Mouse (Mus musculus) neural tube, embryonic 11.5 days (tissue): ENCODE results near the gene Gse1. TPM values are rescaled to one million over a fixed set of nuclear protein-coding genes. Genes with fewer than 3 reads are reported as not detected.

Experiments
- ATAC-seq: fragments of 200-750 bp; cut with Nextera tagmentation; 2 replicates; pipeline ENCODE4 v1.8.0; 2017; ENCODE audit warnings: moderate number of reproducible peaks, mild to moderate bottlenecking, moderate TSS enrichment, moderate library complexity; ENCODE audit not compliant: insufficient read depth, low FRiP score, low TSS enrichment
- DNase-seq: peaks from one replicate; pipeline ENCODE4 v3.0.0-alpha.2; 2015; ENCODE audit warnings: low spot score
- H3K27ac ChIP-seq: fragments of 300-500 bp; sonication (generic); 2 replicates; pipeline ENCODE4 v1.5.1; 2014; ENCODE audit warnings: low read depth, mild to moderate bottlenecking, low read length
- H3K27me3 ChIP-seq: fragments of 300-500 bp; sonication (generic); 2 replicates; pipeline ENCODE4 v1.6.1; 2014; ENCODE audit warnings: mild to moderate bottlenecking, low read length, mixed read lengths; ENCODE audit not compliant: control insufficient read depth, insufficient read depth
- H3K36me3 ChIP-seq: fragments of 300-500 bp; sonication (generic); 2 replicates; pipeline ENCODE4 v1.6.1; 2014; ENCODE audit warnings: mild to moderate bottlenecking, low read length, moderate library complexity, mixed read lengths; ENCODE audit not compliant: control insufficient read depth, insufficient read depth
- H3K4me1 ChIP-seq: fragments of 300-500 bp; sonication (generic); 2 replicates; pipeline ENCODE4 v1.6.1; 2014; ENCODE audit warnings: low read length, mixed read lengths; ENCODE audit not compliant: control insufficient read depth, insufficient read depth
- H3K4me2 ChIP-seq: fragments of 300-500 bp; sonication (generic); 2 replicates; pipeline ENCODE4 v1.6.1; 2014; ENCODE audit warnings: low read depth, mild to moderate bottlenecking, moderate library complexity
- H3K4me3 ChIP-seq: fragments of 300-500 bp; sonication (generic); 2 replicates; pipeline ENCODE4 v1.5.1; 2014; ENCODE audit warnings: low read depth, low read length
- H3K9ac ChIP-seq: fragments of 300-500 bp; sonication (generic); 2 replicates; pipeline ENCODE4 v1.6.1; 2014; ENCODE audit warnings: mild to moderate bottlenecking, low read length
- H3K9me3 ChIP-seq: fragments of 300-500 bp; sonication (generic); 2 replicates; pipeline ENCODE4 v1.6.1; 2016; ENCODE audit warnings: low read length; ENCODE audit not compliant: control insufficient read depth
- WGBS: fragments of 180-500 bp; shearing (Covaris S2); extraction: QIAGEN DNeasy Blood & Tissue Kit; methylation state at CpG from one replicate; pipeline ENCODE4 v1.1.7; 2014; 5-methylcytosine and 5-hydroxymethylcytosine counted together
- polyA plus RNA-seq: library from polyadenylated mRNA; unstranded; fragments of >200 nt; fragmentation: Nextera tagmentation; extraction: Ambion mirVana; gene quantifications from 2 replicates; pipeline ENCODE4 v1.2.1, GENCODE M21; 2014

Gene Gse1
- polyA plus RNA-seq, 1 experiment from 2014 or later, result 33.5 TPM

GRCm38 (mm10) chr8:120416522-120417394 lies 188.5 kb downstream of the Gse1 start:
- H3K27me3 ChIP-seq, result no peaks in the 10 kb centered on the region
- 4% methylated on average over 33 of the region's 33 CpGs for whole genome bisulfite sequencing

GRCm38 (mm10) chr8:120418188-120418587 lies 189.9 kb downstream of the Gse1 start:
- no peak for ATAC-seq
- Histone ChIP-seq H3K4me1 (peaks cover 83% of the 10 kb centered on the region), H3K36me3 (no peaks in the 10 kb centered on the region), H3K4me3 (no peak overlapping the region), H3K27me3 (no peaks in the 10 kb centered on the region), H3K9ac (peak overlapping the region; percentile 16; the same call in 1 of the 2 replicates), H3K4me2 (no peak overlapping the region), H3K27ac (peak overlapping the region; percentile 94), H3K9me3 (no peaks in the 10 kb centered on the region)
- no peak for DNase-seq
- WGBS, result 72% methylated on average over 5 of the region's 5 CpGs

More at GRCm38 (mm10) chr8:120416522-120417394, 188.5 kb downstream of the Gse1 start:
- DNase-seq, result peak; percentile 84
- Histone ChIP-seq H3K9me3 (no peaks in the 10 kb centered on the region), H3K36me3 (no peaks in the 10 kb centered on the region), H3K9ac (peak overlapping the region; percentile 37; the same call in 1 of the 2 replicates), H3K4me2 (peak overlapping the region; percentile 21), H3K4me3 (no peak overlapping the region), H3K4me1 (peaks cover 83% of the 10 kb centered on the region), H3K27ac (peak overlapping the region; percentile 94)
- peak; percentile 78 for ATAC-seq

GRCm38 (mm10) chr8:120419675-120420074 lies 191.4 kb downstream of the Gse1 start:
- H3K4me2 ChIP-seq, result no peak overlapping the region
- no peaks in the 10 kb centered on the region for H3K27me3 ChIP-seq
- WGBS, result 75% methylated on average over 9 of the region's 9 CpGs
- H3K4me3 ChIP-seq, result no peak overlapping the region
- no peaks in the 10 kb centered on the region for H3K36me3 ChIP-seq
- peaks cover 84% of the 10 kb centered on the region for H3K4me1 ChIP-seq
- no peak overlapping the region for H3K9ac ChIP-seq
- H3K9me3 ChIP-seq, result no peaks in the 10 kb centered on the region
- DNase-seq (no peak), ATAC-seq (no peak)
- no peak overlapping the region for H3K27ac ChIP-seq

- H3K4me3 ChIP-seq, result no peak overlapping the region
- H3K27ac ChIP-seq, result 0 out of 2 replicates have a peak overlapping the region, but pooled peaks have one; percentile 47
- no peak overlapping the region for H3K4me2 ChIP-seq
- H3K36me3 ChIP-seq, result no peaks in the 10 kb centered on the region
- no peaks in the 10 kb centered on the region for H3K9me3 ChIP-seq
- DNase-seq (no peak), ATAC-seq (no peak)
- H3K9ac ChIP-seq, result no peak overlapping the region
- peaks cover 88% of the 10 kb centered on the region for H3K4me1 ChIP-seq
- WGBS, result 74% methylated on average over 5 of the region's 5 CpGs
- no peaks in the 10 kb centered on the region for H3K27me3 ChIP-seq
These were observed 192.0 kb downstream of the Gse1 start for GRCm38 (mm10) chr8:120420226-120420625.

GRCm38 (mm10) chr8:120421638-120422037 lies 193.4 kb downstream of the Gse1 start:
- H3K4me2 ChIP-seq, result no peak overlapping the region
- H3K4me3 ChIP-seq, result no peak overlapping the region

GRCm38 (mm10) chr8:120422236-120422635 lies 194.0 kb downstream of the Gse1 start:
- H3K4me3 ChIP-seq, result no peak overlapping the region
- DNase-seq (no peak), ATAC-seq (no peak)
- WGBS, result 65% methylated on average over 8 of the region's 8 CpGs
- no peak overlapping the region for H3K4me2 ChIP-seq
- H3K27ac ChIP-seq, result peak overlapping the region; percentile 71
- H3K36me3 ChIP-seq, result no peaks in the 10 kb centered on the region
- no peaks in the 10 kb centered on the region for H3K27me3 ChIP-seq
- H3K4me1 ChIP-seq, result peaks cover 88% of the 10 kb centered on the region
- H3K9me3 ChIP-seq, result no peaks in the 10 kb centered on the region
- no peak overlapping the region for H3K9ac ChIP-seq

More at GRCm38 (mm10) chr8:120421638-120422037, 193.4 kb downstream of the Gse1 start:
- H3K9ac ChIP-seq, result peak overlapping the region; percentile 37
- under 1% methylated on average over 9 of the region's 9 CpGs for WGBS
- ATAC-seq, result peak; percentile 25; the same call in 1 of the 2 replicates
- peak overlapping the region; percentile 71 for H3K27ac ChIP-seq
- peak; percentile 77 for DNase-seq
- no peaks in the 10 kb centered on the region for H3K9me3 ChIP-seq
- peaks cover 88% of the 10 kb centered on the region for H3K4me1 ChIP-seq
- no peaks in the 10 kb centered on the region for H3K36me3 ChIP-seq
- H3K27me3 ChIP-seq, result no peaks in the 10 kb centered on the region

- no peak for ATAC-seq
- DNase-seq, result no peak
- Histone ChIP-seq H3K36me3 (no peaks in the 10 kb centered on the region), H3K9ac (no peak overlapping the region), H3K4me3 (no peak overlapping the region), H3K27ac (no peak overlapping the region), H3K27me3 (no peaks in the 10 kb centered on the region), H3K4me1 (peaks cover 78% of the 10 kb centered on the region), H3K9me3 (no peaks in the 10 kb centered on the region), H3K4me2 (no peak overlapping the region)
- 36% methylated on average over 7 of the region's 7 CpGs for WGBS
These were observed 195.3 kb downstream of the Gse1 start for GRCm38 (mm10) chr8:120423576-120423975.

GRCm38 (mm10) chr8:120424829-120425198 lies 196.6 kb downstream of the Gse1 start:
- 35% methylated on average over 4 of the region's 4 CpGs for WGBS
- Histone ChIP-seq H3K4me1 (peaks cover 78% of the 10 kb centered on the region), H3K36me3 (no peaks in the 10 kb centered on the region), H3K4me2 (0 out of 2 replicates have a peak overlapping the region, but pooled peaks have one; percentile 12), H3K9ac (peak overlapping the region; percentile 36; the same call in 1 of the 2 replicates), H3K27me3 (no peaks in the 10 kb centered on the region), H3K4me3 (no peak overlapping the region), H3K9me3 (no peaks in the 10 kb centered on the region), H3K27ac (peak overlapping the region; percentile 96)
- DNase-seq (no peak), ATAC-seq (no peak)
